Mouse (Mus musculus): ENCODE data around the gene Hspa1b. TPM values are rescaled to one million over a fixed set of nuclear protein-coding genes. Genes with fewer than 3 reads are reported as not detected.
A peak's percentile ranks its signal among the peaks of the same experiment; 100 is the strongest.

The Hspa1b gene
- polyA plus RNA-seq, 1 experiment from 2014 or later: 3.0 TPM

- WGBS: 40% methylated on average over 5 of the region's 5 CpGs
- Histone ChIP-seq H3K4me3 (ENCODE audit: low read depth, low read length) (no peak overlapping the region), H3K9ac (ENCODE audit: low read length) (no peak overlapping the region), H3K27me3 (ENCODE audit: control insufficient read depth, insufficient read depth, low read length) (no peaks in the 10 kb centered on the region), H3K9me3 (ENCODE audit: control insufficient read depth, low read length) (no peaks in the 10 kb centered on the region), H3K27ac (replicated peaks) (peak overlapping the region; percentile 80), H3K36me3 (ENCODE audit: control insufficient read depth, insufficient read depth, low read length) (no peaks in the 10 kb centered on the region), H3K4me2 (replicated peaks; ENCODE audit: low read depth) (0 out of 2 replicates have a peak overlapping the region, but pooled peaks have one; percentile 5), H3K4me1 (replicated peaks; ENCODE audit: control insufficient read depth, insufficient read depth) (0 out of 2 replicates have a peak, but pooled peaks cover 3% of the 10 kb centered on the region)
- TF ChIP-seq EP300 (optimal IDR thresholded peaks at IDR 0.05): no peak
- TF ChIP-seq CTCF (IDR thresholded peaks at IDR 0.05; ENCODE audit: low read depth): no peak
- ATAC-seq (ENCODE audit: low FRiP score, low TSS enrichment) (0 out of 2 replicates have a peak, but pooled peaks have one; percentile 28), DNase-seq (ENCODE audit: low spot score) (no peak)
Measured at GRCm38 (mm10) chr17:34965627-34966026, 6.6 kb upstream of the Hspa1b start.

GRCm38 (mm10) chr17:34964640-34965049, 5.6 kb upstream of the Hspa1b start:
- Histone ChIP-seq H3K9me3 (ENCODE audit: control insufficient read depth, low read length) (no peaks in the 10 kb centered on the region), H3K9ac (ENCODE audit: low read length) (no peak overlapping the region), H3K27me3 (ENCODE audit: control insufficient read depth, insufficient read depth, low read length) (no peaks in the 10 kb centered on the region), H3K4me3 (ENCODE audit: low read depth, low read length) (no peak overlapping the region), H3K4me1 (replicated peaks; ENCODE audit: control insufficient read depth, insufficient read depth) (0 out of 2 replicates have a peak, but pooled peaks cover 3% of the 10 kb centered on the region), H3K36me3 (ENCODE audit: control insufficient read depth, insufficient read depth, low read length) (no peaks in the 10 kb centered on the region), H3K27ac (replicated peaks) (peak overlapping the region; percentile 80), H3K4me2 (replicated peaks; ENCODE audit: low read depth) (no peak overlapping the region)
- ATAC-seq (ENCODE audit: low FRiP score, low TSS enrichment): peak; percentile 33; the same call in 1 of the 2 replicates
- TF ChIP-seq CTCF (IDR thresholded peaks at IDR 0.05; ENCODE audit: low read depth) (no peak), EP300 (optimal IDR thresholded peaks at IDR 0.05) (no peak)
- 0% methylated on average over 1 of the region's 1 CpGs for WGBS
- DNase-seq (ENCODE audit: low spot score): no peak

GRCm38 (mm10) chr17:34962841-34963240, 3.8 kb upstream of the Hspa1b start:
- ATAC-seq (ENCODE audit: low FRiP score, low TSS enrichment) (no peak), DNase-seq (ENCODE audit: low spot score) (no peak)
- H3K27ac ChIP-seq (replicated peaks): peak overlapping the region; percentile 67
- WGBS: 61% methylated on average over 1 of the region's 1 CpGs
- no peaks in the 10 kb centered on the region for H3K9me3 ChIP-seq (ENCODE audit: control insufficient read depth, low read length)
- H3K4me1 ChIP-seq (replicated peaks; ENCODE audit: control insufficient read depth, insufficient read depth): 0 out of 2 replicates have a peak, but pooled peaks cover 3% of the 10 kb centered on the region
- H3K4me2 ChIP-seq (replicated peaks; ENCODE audit: low read depth): no peak overlapping the region
- H3K27me3 ChIP-seq (ENCODE audit: control insufficient read depth, insufficient read depth, low read length): no peaks in the 10 kb centered on the region
- no peak overlapping the region for H3K4me3 ChIP-seq (ENCODE audit: low read depth, low read length)
- H3K36me3 ChIP-seq (ENCODE audit: control insufficient read depth, insufficient read depth, low read length): no peaks in the 10 kb centered on the region
- H3K9ac ChIP-seq (ENCODE audit: low read length): no peak overlapping the region
- TF ChIP-seq CTCF (IDR thresholded peaks at IDR 0.05; ENCODE audit: low read depth) (no peak), EP300 (optimal IDR thresholded peaks at IDR 0.05) (no peak)

GRCm38 (mm10) chr17:34962125-34962524, 3.1 kb upstream of the Hspa1b start:
- H3K9ac ChIP-seq (ENCODE audit: low read length): no peak overlapping the region
- H3K9me3 ChIP-seq (ENCODE audit: control insufficient read depth, low read length): no peaks in the 10 kb centered on the region
- H3K4me2 ChIP-seq (replicated peaks; ENCODE audit: low read depth): no peak overlapping the region
- DNase-seq (ENCODE audit: low spot score) (no peak), ATAC-seq (ENCODE audit: low FRiP score, low TSS enrichment) (no peak)
- H3K4me1 ChIP-seq (replicated peaks; ENCODE audit: control insufficient read depth, insufficient read depth): 0 out of 2 replicates have a peak, but pooled peaks cover 3% of the 10 kb centered on the region
- H3K4me3 ChIP-seq (ENCODE audit: low read depth, low read length): no peak overlapping the region
- H3K27me3 ChIP-seq (ENCODE audit: control insufficient read depth, insufficient read depth, low read length): no peaks in the 10 kb centered on the region
- TF ChIP-seq EP300 (optimal IDR thresholded peaks at IDR 0.05): no peak
- no peak for TF ChIP-seq CTCF (IDR thresholded peaks at IDR 0.05; ENCODE audit: low read depth)
- H3K36me3 ChIP-seq (ENCODE audit: control insufficient read depth, insufficient read depth, low read length): no peaks in the 10 kb centered on the region
- 22% methylated on average over 3 of the region's 3 CpGs for WGBS
- peak overlapping the region; percentile 88 for H3K27ac ChIP-seq (replicated peaks)

- ATAC-seq (ENCODE audit: low FRiP score, low TSS enrichment) (no peak), DNase-seq (ENCODE audit: low spot score) (no peak)
- H3K9me3 ChIP-seq (ENCODE audit: control insufficient read depth, low read length): no peaks in the 10 kb centered on the region
- no peak overlapping the region for H3K9ac ChIP-seq (ENCODE audit: low read length)
- no peak overlapping the region for H3K4me3 ChIP-seq (ENCODE audit: low read depth, low read length)
- no peak overlapping the region for H3K4me2 ChIP-seq (replicated peaks; ENCODE audit: low read depth)
- peak; percentile 79 for TF ChIP-seq EP300 (optimal IDR thresholded peaks at IDR 0.05)
- TF ChIP-seq CTCF (IDR thresholded peaks at IDR 0.05; ENCODE audit: low read depth): no peak
- peak overlapping the region; percentile 98 for H3K27ac ChIP-seq (replicated peaks)
- no peaks in the 10 kb centered on the region for H3K36me3 ChIP-seq (ENCODE audit: control insufficient read depth, insufficient read depth, low read length)
- no peaks in the 10 kb centered on the region for H3K27me3 ChIP-seq (ENCODE audit: control insufficient read depth, insufficient read depth, low read length)
- 0 out of 2 replicates have a peak, but pooled peaks cover 3% of the 10 kb centered on the region for H3K4me1 ChIP-seq (replicated peaks; ENCODE audit: control insufficient read depth, insufficient read depth)
Measured at GRCm38 (mm10) chr17:34960702-34961493, 1.9 kb upstream of the Hspa1b start.
